Mouse (Mus musculus): Measurements from ENCODE around the gene Ep400.

Ep400 gene

DNA sequence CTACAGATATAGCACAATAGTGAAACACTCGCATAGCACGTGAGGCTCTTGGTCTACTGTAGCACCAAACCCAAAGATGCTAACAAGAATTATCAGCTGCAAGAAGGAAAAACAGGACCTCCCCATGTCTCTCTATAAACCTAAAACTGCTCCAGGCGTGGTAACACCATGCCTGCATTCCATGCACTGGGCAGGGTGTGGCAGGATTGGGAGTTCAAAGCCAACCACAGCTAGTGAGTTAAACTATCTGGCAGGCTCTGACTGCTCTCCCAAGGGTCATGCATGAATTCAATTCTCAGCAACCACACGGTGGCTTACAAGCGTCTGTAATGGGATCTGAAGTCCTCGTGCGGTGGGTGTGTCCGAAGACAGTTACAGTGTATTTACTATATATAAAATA is 12.6 kb upstream of the Ep400 start:
- no peaks in the 10 kb centered on the region for H3K9me3 ChIP-seq (ENCODE audit: low read length)

GRCm38 (mm10) chr5:110781529-110782238 is 11.2 kb upstream of the Ep400 start:
- H3K27me3 ChIP-seq (ENCODE audit: insufficient read depth, low read length) = no peaks in the 10 kb centered on the region
- peaks cover 79% of the 10 kb centered on the region for H3K4me1 ChIP-seq (replicated peaks; ENCODE audit: low read depth, low read length)
- H3K4me3 ChIP-seq (replicated peaks; ENCODE audit: low read length) = no peak overlapping the region
- TF ChIP-seq NANOG (IDR thresholded peaks at IDR 0.05; ENCODE audit: borderline replicate concordance, low read length) = no peak
- no peak for TF ChIP-seq CTCF (conservative IDR thresholded peaks at IDR 0.05; ENCODE audit: low read length)
- no peak for TF ChIP-seq POU5F1 (IDR thresholded peaks at IDR 0.05; ENCODE audit: borderline replicate concordance, low read length)
- no peaks in the 10 kb centered on the region for H3K9me3 ChIP-seq (ENCODE audit: low read length)
- peaks cover 52% of the 10 kb centered on the region for H3K36me3 ChIP-seq (ENCODE audit: insufficient read depth, low read length)

More for the DNA sequence above, 12.6 kb upstream of the Ep400 start:
- Histone ChIP-seq H3K4me1 (replicated peaks; ENCODE audit: low read depth, low read length) (peaks cover 85% of the 10 kb centered on the region), H3K27me3 (ENCODE audit: insufficient read depth, low read length) (no peaks in the 10 kb centered on the region), H3K4me3 (replicated peaks; ENCODE audit: low read length) (no peak overlapping the region), H3K36me3 (ENCODE audit: insufficient read depth, low read length) (peaks cover 52% of the 10 kb centered on the region)
- TF ChIP-seq NANOG (IDR thresholded peaks at IDR 0.05; ENCODE audit: borderline replicate concordance, low read length) (no peak), CTCF (conservative IDR thresholded peaks at IDR 0.05; ENCODE audit: low read length) (no peak), POU5F1 (IDR thresholded peaks at IDR 0.05; ENCODE audit: borderline replicate concordance, low read length) (no peak)

DNA sequence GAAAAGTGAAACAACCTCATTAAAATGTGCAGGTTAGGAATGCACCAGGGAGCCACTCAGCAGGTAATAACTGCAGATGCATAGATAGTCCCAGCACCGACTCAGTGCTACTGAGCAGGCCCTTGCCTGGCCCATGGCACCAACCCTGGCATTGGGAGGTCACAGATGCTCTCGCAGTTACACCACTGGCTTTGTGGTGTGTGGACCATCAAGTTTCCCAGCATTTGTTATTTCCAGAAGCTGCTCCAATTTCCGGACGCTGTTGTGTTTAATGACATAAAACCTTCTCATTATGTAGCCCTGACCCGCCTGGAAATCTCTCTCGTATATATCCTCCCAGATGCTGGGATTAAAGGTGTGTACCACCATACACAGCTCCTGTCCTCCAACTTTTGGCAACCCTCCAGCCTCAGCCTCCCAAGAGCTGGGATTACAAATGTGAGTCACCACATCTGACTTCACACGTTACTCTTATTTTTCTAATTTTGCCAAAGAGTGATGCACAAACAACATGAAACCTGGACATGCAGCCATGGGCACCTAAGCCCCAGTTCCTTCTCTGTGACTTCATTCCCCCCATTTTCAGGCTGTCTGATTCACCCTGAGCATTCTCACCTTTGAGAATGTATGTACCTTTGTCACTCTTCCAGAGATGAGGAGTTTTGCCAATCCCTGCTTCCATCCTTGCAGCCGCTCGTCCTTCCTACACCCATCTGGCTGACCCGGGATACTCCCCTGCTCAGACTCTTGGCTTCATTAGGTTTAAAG is 10.4 kb upstream of the Ep400 start:
- no peak for TF ChIP-seq CTCF (conservative IDR thresholded peaks at IDR 0.05; ENCODE audit: low read length)
- no peak for TF ChIP-seq NANOG (IDR thresholded peaks at IDR 0.05; ENCODE audit: borderline replicate concordance, low read length)
- TF ChIP-seq POU5F1 (IDR thresholded peaks at IDR 0.05; ENCODE audit: borderline replicate concordance, low read length) = no peak
- Histone ChIP-seq H3K4me1 (replicated peaks; ENCODE audit: low read depth, low read length) (peaks cover 77% of the 10 kb centered on the region), H3K4me3 (replicated peaks; ENCODE audit: low read length) (peak overlapping the region; percentile 90), H3K9me3 (ENCODE audit: low read length) (no peaks in the 10 kb centered on the region), H3K27me3 (ENCODE audit: insufficient read depth, low read length) (no peaks in the 10 kb centered on the region), H3K36me3 (ENCODE audit: insufficient read depth, low read length) (peaks cover 52% of the 10 kb centered on the region)

DNA sequence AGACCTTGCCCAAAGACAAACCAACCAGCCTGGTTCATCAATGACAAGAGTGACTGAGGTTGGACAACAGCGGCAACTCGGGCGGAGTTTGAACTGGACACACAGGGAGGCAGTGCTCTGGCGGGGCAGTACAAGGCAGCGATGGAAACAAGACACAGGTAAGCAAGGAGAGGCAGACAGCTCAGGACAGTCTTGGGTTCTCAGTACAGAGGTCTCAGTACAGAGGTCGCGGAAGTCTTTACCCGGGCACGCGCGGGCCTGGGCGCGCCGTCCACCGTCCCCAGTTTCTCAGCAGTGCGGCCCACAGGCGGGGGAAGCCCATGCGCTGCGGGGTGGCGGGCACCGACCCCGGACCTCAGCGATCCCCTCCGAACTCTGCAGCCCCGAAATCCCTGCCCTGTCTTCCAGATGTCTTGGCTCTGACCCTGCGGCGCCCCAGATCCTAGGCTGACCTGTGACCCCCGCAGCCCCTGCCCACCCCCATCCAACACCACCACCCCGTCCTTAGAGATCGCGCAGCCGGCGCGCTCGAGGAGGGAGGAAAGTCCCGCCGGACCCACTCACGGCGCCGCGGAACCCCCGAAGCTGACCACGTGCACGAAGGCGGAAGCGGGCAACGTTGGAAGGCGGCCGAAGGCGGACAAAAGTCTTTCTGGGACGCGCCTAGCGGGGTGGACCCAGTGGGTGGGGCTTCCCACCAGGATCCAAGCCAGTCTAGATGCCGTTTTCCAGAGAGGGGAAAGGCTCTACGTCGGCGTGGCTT is 9.7 kb upstream of the Ep400 start, which contains the start of gene Pus1:
Gene Pus1, minus strand, starts transcription at position 662 of the 763 bp plus-strand sequence.
- Histone ChIP-seq H3K9me3 (ENCODE audit: low read length) (no peaks in the 10 kb centered on the region), H3K4me1 (replicated peaks; ENCODE audit: low read depth, low read length) (peaks cover 78% of the 10 kb centered on the region), H3K27me3 (ENCODE audit: insufficient read depth, low read length) (no peaks in the 10 kb centered on the region), H3K4me3 (replicated peaks; ENCODE audit: low read length) (peak within 1 kb of the TSS; percentile 90), H3K36me3 (ENCODE audit: insufficient read depth, low read length) (peaks cover 53% of the 10 kb centered on the region)
- TF ChIP-seq CTCF (conservative IDR thresholded peaks at IDR 0.05; ENCODE audit: low read length) (no peak), NANOG (IDR thresholded peaks at IDR 0.05; ENCODE audit: borderline replicate concordance, low read length) (no peak), POU5F1 (IDR thresholded peaks at IDR 0.05; ENCODE audit: borderline replicate concordance, low read length) (no peak)

DNA sequence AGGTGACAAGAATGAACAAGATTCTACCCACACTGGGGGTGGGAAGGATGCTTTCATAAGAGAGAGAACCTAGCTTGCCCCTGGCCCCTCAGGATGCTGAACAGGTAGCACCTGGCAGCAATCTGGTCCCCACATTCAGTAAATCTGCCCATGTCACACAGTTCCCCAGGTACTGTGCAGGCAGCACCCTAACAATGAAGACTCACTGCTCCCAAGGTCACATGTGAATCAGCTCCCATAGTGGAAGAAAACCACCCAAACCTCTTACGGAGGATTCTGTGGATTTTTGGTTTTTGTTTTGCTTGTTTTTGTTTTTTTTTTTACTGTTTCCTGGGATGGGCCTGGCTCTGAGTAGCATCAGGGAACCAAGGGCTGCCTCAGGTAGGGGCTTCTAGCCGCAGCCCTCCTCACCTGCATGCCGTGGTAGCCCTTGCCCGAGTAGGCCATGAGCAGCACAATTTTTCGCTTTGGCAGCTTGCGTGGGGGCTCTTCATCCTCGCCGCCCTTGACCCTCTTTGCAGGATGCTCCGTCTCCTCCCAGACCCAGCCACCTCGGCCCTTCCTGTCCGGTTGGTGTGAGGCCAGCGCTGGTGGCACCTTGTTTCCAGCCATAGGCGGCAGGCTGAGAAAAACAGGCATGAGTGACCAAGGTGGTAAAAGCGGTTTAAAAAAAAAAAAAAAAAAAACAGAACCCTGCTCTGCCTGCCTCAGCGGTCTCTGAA is 8.9 kb upstream of the Ep400 start:
- Histone ChIP-seq H3K36me3 (ENCODE audit: insufficient read depth, low read length) (peaks cover 55% of the 10 kb centered on the region), H3K27me3 (ENCODE audit: insufficient read depth, low read length) (no peaks in the 10 kb centered on the region), H3K4me3 (replicated peaks; ENCODE audit: low read length) (peak overlapping the region; percentile 90), H3K9me3 (ENCODE audit: low read length) (no peaks in the 10 kb centered on the region), H3K4me1 (replicated peaks; ENCODE audit: low read depth, low read length) (peaks cover 80% of the 10 kb centered on the region)
- no peak for TF ChIP-seq NANOG (IDR thresholded peaks at IDR 0.05; ENCODE audit: borderline replicate concordance, low read length)
- no peak for TF ChIP-seq POU5F1 (IDR thresholded peaks at IDR 0.05; ENCODE audit: borderline replicate concordance, low read length)
- no peak for TF ChIP-seq CTCF (conservative IDR thresholded peaks at IDR 0.05; ENCODE audit: low read length)

GRCm38 (mm10) chr5:110778263-110778662 is 7.7 kb upstream of the Ep400 start:
- 0 out of 2 replicates have a peak overlapping the region, but pooled peaks have one; percentile 3 for H3K4me3 ChIP-seq (replicated peaks; ENCODE audit: low read length)
- TF ChIP-seq NANOG (IDR thresholded peaks at IDR 0.05; ENCODE audit: borderline replicate concordance, low read length) = no peak
- TF ChIP-seq POU5F1 (IDR thresholded peaks at IDR 0.05; ENCODE audit: borderline replicate concordance, low read length) = no peak
- no peak for TF ChIP-seq CTCF (conservative IDR thresholded peaks at IDR 0.05; ENCODE audit: low read length)
- no peaks in the 10 kb centered on the region for H3K9me3 ChIP-seq (ENCODE audit: low read length)
- peaks cover 57% of the 10 kb centered on the region for H3K36me3 ChIP-seq (ENCODE audit: insufficient read depth, low read length)
- no peaks in the 10 kb centered on the region for H3K27me3 ChIP-seq (ENCODE audit: insufficient read depth, low read length)
- H3K4me1 ChIP-seq (replicated peaks; ENCODE audit: low read depth, low read length) = peaks cover 80% of the 10 kb centered on the region

DNA sequence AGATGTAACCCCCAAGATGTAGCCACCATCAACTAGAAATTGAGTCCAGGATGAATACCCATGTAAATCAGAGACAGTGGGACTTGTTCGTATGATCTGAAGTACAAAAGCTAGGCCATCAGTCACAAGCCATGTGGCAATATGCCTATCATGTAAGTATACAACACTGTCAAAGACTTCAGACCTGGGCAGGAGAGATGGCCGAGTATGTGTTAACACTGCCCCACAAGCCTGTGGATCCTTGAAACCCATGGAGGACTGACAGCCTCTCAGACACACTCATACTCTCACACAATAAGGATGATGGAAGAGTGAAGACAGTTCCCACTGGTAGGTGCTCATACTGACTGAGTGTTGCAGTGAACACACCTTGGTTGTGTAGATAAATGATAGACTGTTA is 5.6 kb upstream of the Ep400 start:
- no peaks in the 10 kb centered on the region for H3K27me3 ChIP-seq (ENCODE audit: insufficient read depth, low read length)
- no peaks in the 10 kb centered on the region for H3K9me3 ChIP-seq (ENCODE audit: low read length)
- peaks cover 75% of the 10 kb centered on the region for H3K4me1 ChIP-seq (replicated peaks; ENCODE audit: low read depth, low read length)
- H3K36me3 ChIP-seq (ENCODE audit: insufficient read depth, low read length) = peaks cover 76% of the 10 kb centered on the region
- no peak overlapping the region for H3K4me3 ChIP-seq (replicated peaks; ENCODE audit: low read length)
- TF ChIP-seq POU5F1 (IDR thresholded peaks at IDR 0.05; ENCODE audit: borderline replicate concordance, low read length) (no peak), NANOG (IDR thresholded peaks at IDR 0.05; ENCODE audit: borderline replicate concordance, low read length) (no peak), CTCF (conservative IDR thresholded peaks at IDR 0.05; ENCODE audit: low read length) (no peak)

All from E14TG2a.4 (cell line).